Mouse (Mus musculus) kidney, adult 2 months (tissue): ENCODE results near the gene Ppfibp1.

Source experiments
- CTCF ChIP-seq: fragments of 200-500 bp; conservative IDR thresholded peaks from 2 replicates; pipeline ENCODE4 v1.5.1; 2011; ENCODE audit warnings: low read depth, mild to moderate bottlenecking, control low read depth, low read length, moderate library complexity, mixed read lengths; ENCODE audit not compliant: insufficient read depth, insufficient read length
- POLR2A ChIP-seq: fragments of 200-500 bp; IDR thresholded peaks from one replicate; pipeline ENCODE4 v1.6.1; 2011; ENCODE audit warnings: low read depth, low read length, control low read depth

- no peak for TF ChIP-seq CTCF
- TF ChIP-seq POLR2A: no peak
These were observed 13.6 kb downstream of the Ppfibp1 start for GRCm38 (mm10) chr6:146901929-146902328.
